8 mouse cellular contexts compared by ENCODE assay signal in the genomic region with DNA sequence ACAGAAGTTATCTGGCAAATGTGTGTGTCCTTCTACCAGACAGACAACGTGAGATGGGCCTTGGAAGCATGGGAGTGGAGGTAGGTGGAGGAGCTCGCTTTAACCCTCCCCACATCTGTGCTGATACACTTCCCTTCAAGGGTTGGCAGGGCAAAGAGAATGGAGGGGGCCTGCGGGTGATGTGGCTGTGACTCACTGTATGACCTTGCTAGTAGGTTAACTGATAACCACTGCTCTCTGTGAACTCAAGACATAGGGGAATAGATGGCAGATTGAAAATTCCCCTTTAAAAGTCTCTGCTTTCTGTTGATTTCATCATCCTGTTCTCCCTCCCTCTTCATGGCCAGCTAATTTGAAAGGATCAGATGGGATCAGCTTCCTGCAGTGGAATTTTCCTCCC. TPM values are rescaled to one million over a fixed set of nuclear protein-coding genes. Genes with fewer than 3 reads are reported as not detected.
DNase-seq lines count a peak whose midpoint lies in the region; ATAC-seq and TF ChIP-seq lines count a peak whose summit lies in the region.

No protein-coding gene starts in this region.

- H3K9me3 ChIP-seq in erythroblast, embryonic 14.5 days (ENCODE audit: control insufficient read depth, low read length) = no peaks in the 10 kb centered on the region
- H3K9me3 ChIP-seq in forebrain, embryonic 13.5 days (replicated peaks) = no peaks in the 10 kb centered on the region
- H3K9me3 ChIP-seq in liver, embryonic 15.5 days (replicated peaks) = no peaks in the 10 kb centered on the region

- peaks cover 19% of the 10 kb centered on the region for H3K27me3 ChIP-seq in erythroblast, embryonic 14.5 days (ENCODE audit: control insufficient read depth)
- no peaks in the 10 kb centered on the region for H3K27me3 ChIP-seq in C2C12 (ENCODE audit: control insufficient read depth, insufficient read depth, insufficient read length)
- H3K27me3 ChIP-seq in forebrain, embryonic 13.5 days = 0 out of 2 replicates have a peak, but pooled peaks cover 6% of the 10 kb centered on the region
- H3K27me3 ChIP-seq in liver, embryonic 15.5 days = peaks cover 11% of the 10 kb centered on the region

- peak overlapping the region; percentile 95 for H3K4me2 ChIP-seq in forebrain, embryonic 13.5 days
- H3K4me2 ChIP-seq in liver, embryonic 15.5 days = peak overlapping the region; percentile 86

- H3K4me3 ChIP-seq in erythroblast, embryonic 14.5 days (replicated peaks) = peak overlapping the region; percentile 88
- H3K4me3 ChIP-seq in C2C12 (ENCODE audit: insufficient read depth, poor library complexity, severe bottlenecking) = peak overlapping the region; percentile 94
- peak overlapping the region; percentile 12; the same call in 1 of the 2 replicates for H3K4me3 ChIP-seq in forebrain, embryonic 13.5 days
- H3K4me3 ChIP-seq in liver, embryonic 15.5 days (replicated peaks) = peak overlapping the region; percentile 82

- peak overlapping the region; percentile 27 for H3ac ChIP-seq in C2C12 (ENCODE audit: control insufficient read depth, insufficient read length, low read depth)

- no peak overlapping the region for H3K27ac ChIP-seq in forebrain, embryonic 13.5 days
- H3K27ac ChIP-seq in liver, embryonic 15.5 days (replicated peaks) = no peak overlapping the region

- intact Hi-C loops in gastrocnemius, postnatal 14 days (cut with DNase I; ENCODE audit: low total_unique reads) = loop anchor here (5.0 kb wide), 1 partner anchor 42 kb away; no protein-coding TSS in a partner anchor
- intact Hi-C loops in left cerebral cortex, postnatal 25 days (cut with DNase I) = no loop called here

- H3K4me1 ChIP-seq in erythroblast, embryonic 14.5 days (ENCODE audit: control insufficient read depth) = peaks cover 36% of the 10 kb centered on the region
- H3K4me1 ChIP-seq in forebrain, embryonic 13.5 days = peaks cover 28% of the 10 kb centered on the region
- peaks cover 33% of the 10 kb centered on the region for H3K4me1 ChIP-seq in liver, embryonic 15.5 days (replicated peaks)

- peak overlapping the region; percentile 21; the same call in 1 of the 2 replicates for H3K9ac ChIP-seq in forebrain, embryonic 13.5 days
- H3K9ac ChIP-seq in liver, embryonic 15.5 days = peak overlapping the region; percentile 70; the same call in 1 of the 2 replicates

- H3K36me3 ChIP-seq in erythroblast, embryonic 14.5 days (ENCODE audit: control insufficient read depth) = peaks cover 48% of the 10 kb centered on the region
- peaks cover 30% of the 10 kb centered on the region for H3K36me3 ChIP-seq in C2C12 (ENCODE audit: control insufficient read depth, insufficient read depth)
- H3K36me3 ChIP-seq in forebrain, embryonic 13.5 days (ENCODE audit: poor library complexity, severe bottlenecking) = peaks cover 37% of the 10 kb centered on the region
- peaks cover 45% of the 10 kb centered on the region for H3K36me3 ChIP-seq in liver, embryonic 15.5 days (replicated peaks)

- no peak for TF ChIP-seq CTCF in C2C12 (IDR thresholded peaks at IDR 0.05; ENCODE audit: control insufficient read depth, insufficient read depth, insufficient read length)

- no peak for DNase-seq in ovary, adult 18-20 months (ENCODE audit: low spot score)
- DNase-seq in gastrocnemius, postnatal 14 days = no peak
- DNase-seq in left cerebral cortex, postnatal 25 days (ENCODE audit: low spot score in 2 of 2) = no peak

- peaks cover 49% of the 10 kb centered on the region for H3K79me2 ChIP-seq in C2C12 (ENCODE audit: control insufficient read depth, insufficient read depth)

- H3K79me3 ChIP-seq in C2C12 (ENCODE audit: low read depth) = peaks cover 31% of the 10 kb centered on the region

- no peak for ATAC-seq in erythroblast, adult 5-6 weeks (replicated peaks; ENCODE audit: low FRiP score, poor library complexity, severe bottlenecking)
- no peak for ATAC-seq in forebrain, embryonic 13.5 days
- no peak for ATAC-seq in liver, embryonic 15.5 days (ENCODE audit: insufficient read depth)

- 85% methylated on average over 3 of the region's 3 CpGs for WGBS in forebrain, embryonic 13.5 days
- 42% methylated on average over 3 of the region's 3 CpGs for WGBS in liver, embryonic 15.5 days (ENCODE audit: insufficient replicate concordance)

TF ChIP-seq in C2C12, 6 proteins besides CTCF, POLR2A, EP300 and RAD21:
- TF ChIP-seq MAX (IDR thresholded peaks at IDR 0.05) (no peak), FOSL1 (IDR thresholded peaks at IDR 0.05; ENCODE audit: insufficient read depth, low read length, poor library complexity, severe bottlenecking) (no peak), CEBPB (IDR thresholded peaks at IDR 0.05; ENCODE audit: low read depth) (no peak), MYOD1 (IDR thresholded peaks at IDR 0.05; ENCODE audit: control insufficient read depth, insufficient read length, low read depth) (no peak), USF1 (IDR thresholded peaks at IDR 0.05; ENCODE audit: low read depth) (no peak), MYOG (IDR thresholded peaks at IDR 0.05; ENCODE audit: control insufficient read depth, extremely low read depth, insufficient read length) (no peak)
TF ChIP-seq in C2C12: peak in this region for 0.

RNA-seq across cellular contexts. Expression of gene Lonp1, which starts 1.2 kb away (rescaled TPM):
- 6.7 TPM in 2 replicates for polyA plus RNA-seq in erythroblast, embryonic 14.5 days (2012)
- 4.2 and 5.0 TPM in 2 replicates for total RNA-seq in erythroblast, adult 5-6 weeks (2015; ENCODE audit: low replicate concordance)
- total RNA-seq in erythroblast, adult 5-6 weeks (2017; ENCODE audit: low replicate concordance) = 13.0 and 13.5 TPM in 2 replicates
- polyA plus RNA-seq in C2C12 (2012; fragmentation: generic; extraction: Trizol) = 120 TPM
- polyA plus RNA-seq in forebrain, embryonic 13.5 days (2015; fragmentation: Nextera tagmentation; extraction: Ambion mirVana) = 41.2 and 47.1 TPM in 2 replicates
- 36.9 and 44.5 TPM in 2 replicates for polyA plus RNA-seq in liver, embryonic 15.5 days (2015; fragmentation: Nextera tagmentation; extraction: Ambion mirVana)
- total RNA-seq in gastrocnemius, postnatal 14 days (2021) = 10 to 100 TPM; 50.3 to 54.5 TPM
- 10 to 100 TPM; 63.0 to 63.1 TPM for total RNA-seq in left cerebral cortex, postnatal 25 days (2021)

RNA-seq across cellular contexts. Expression of gene Catsperd, which starts 2.4 kb away (rescaled TPM):
- not detected in 2 replicates for polyA plus RNA-seq in erythroblast, embryonic 14.5 days (2012)
- total RNA-seq in erythroblast, adult 5-6 weeks (2015; ENCODE audit: low replicate concordance) = not detected in 2 replicates
- not detected in 2 replicates for total RNA-seq in erythroblast, adult 5-6 weeks (2017; ENCODE audit: low replicate concordance)
- 0.07 TPM for polyA plus RNA-seq in C2C12 (2012; fragmentation: generic; extraction: Trizol)
- 0.58 and 0.70 TPM in 2 replicates for polyA plus RNA-seq in forebrain, embryonic 13.5 days (2015; fragmentation: Nextera tagmentation; extraction: Ambion mirVana)
- 0.30 and 0.44 TPM in 2 replicates for polyA plus RNA-seq in liver, embryonic 15.5 days (2015; fragmentation: Nextera tagmentation; extraction: Ambion mirVana)
- total RNA-seq in gastrocnemius, postnatal 14 days (2021) = not detected
- under 1 TPM; 0.73 TPM for total RNA-seq in left cerebral cortex, postnatal 25 days (2021)

RNA-seq across cellular contexts. Expression of gene Rpl36, which starts 12.3 kb away (rescaled TPM):
- 810 and 1,011 TPM in 2 replicates for polyA plus RNA-seq in erythroblast, embryonic 14.5 days (2012)
- 298 and 319 TPM in 2 replicates for total RNA-seq in erythroblast, adult 5-6 weeks (2015; ENCODE audit: low replicate concordance)
- total RNA-seq in erythroblast, adult 5-6 weeks (2017; ENCODE audit: low replicate concordance) = 323 TPM in 2 replicates
- polyA plus RNA-seq in C2C12 (2012; fragmentation: generic; extraction: Trizol) = 4,005 TPM
- 1,314 and 1,523 TPM in 2 replicates for polyA plus RNA-seq in forebrain, embryonic 13.5 days (2015; fragmentation: Nextera tagmentation; extraction: Ambion mirVana)
- polyA plus RNA-seq in liver, embryonic 15.5 days (2015; fragmentation: Nextera tagmentation; extraction: Ambion mirVana) = 745 and 882 TPM in 2 replicates
- 100 to 1,000 TPM; 679 to 780 TPM for total RNA-seq in gastrocnemius, postnatal 14 days (2021)
- total RNA-seq in left cerebral cortex, postnatal 25 days (2021) = 100 to 1,000 TPM; 334 to 355 TPM

RNA-seq across cellular contexts. Expression of gene 2410015M20Rik, which starts 15.9 kb away (rescaled TPM):
- polyA plus RNA-seq in erythroblast, embryonic 14.5 days (2012) = 21.4 and 25.5 TPM in 2 replicates
- total RNA-seq in erythroblast, adult 5-6 weeks (2015; ENCODE audit: low replicate concordance) = 16.3 and 18.6 TPM in 2 replicates
- 16.2 and 50.3 TPM in 2 replicates for total RNA-seq in erythroblast, adult 5-6 weeks (2017; ENCODE audit: low replicate concordance)
- polyA plus RNA-seq in C2C12 (2012; fragmentation: generic; extraction: Trizol) = 250 TPM
- 212 and 224 TPM in 2 replicates for polyA plus RNA-seq in forebrain, embryonic 13.5 days (2015; fragmentation: Nextera tagmentation; extraction: Ambion mirVana)
- polyA plus RNA-seq in liver, embryonic 15.5 days (2015; fragmentation: Nextera tagmentation; extraction: Ambion mirVana) = 125 and 143 TPM in 2 replicates
- 100 to 1,000 TPM; 193 to 194 TPM for total RNA-seq in gastrocnemius, postnatal 14 days (2021)
- total RNA-seq in left cerebral cortex, postnatal 25 days (2021) = 100 to 1,000 TPM; 135 to 142 TPM

RNA-seq across cellular contexts. Expression of gene Safb, which starts 40.9 kb away (rescaled TPM):
- polyA plus RNA-seq in erythroblast, embryonic 14.5 days (2012) = 27.9 and 29.6 TPM in 2 replicates
- total RNA-seq in erythroblast, adult 5-6 weeks (2015; ENCODE audit: low replicate concordance) = 36.9 and 61.2 TPM in 2 replicates
- 116 and 186 TPM in 2 replicates for total RNA-seq in erythroblast, adult 5-6 weeks (2017; ENCODE audit: low replicate concordance)
- polyA plus RNA-seq in C2C12 (2012; fragmentation: generic; extraction: Trizol) = 69.7 TPM
- 126 and 135 TPM in 2 replicates for polyA plus RNA-seq in forebrain, embryonic 13.5 days (2015; fragmentation: Nextera tagmentation; extraction: Ambion mirVana)
- 36.3 and 40.4 TPM in 2 replicates for polyA plus RNA-seq in liver, embryonic 15.5 days (2015; fragmentation: Nextera tagmentation; extraction: Ambion mirVana)
- 10 to 100 TPM; 39.4 to 46.2 TPM for total RNA-seq in gastrocnemius, postnatal 14 days (2021)
- 100 to 1,000 TPM; 128 to 147 TPM for total RNA-seq in left cerebral cortex, postnatal 25 days (2021)

Comparison
In these comparisons a context has a peak if more than half of its experiments do, and no peak if none do; other contexts are left out.
1. H3K4me3 ChIP-seq: peak in every context shown above with its lines; median percentile 94 in C2C12; 88 in erythroblast, embryonic 14.5 days; 82 in liver, embryonic 15.5 days; 12 in forebrain, embryonic 13.5 days.